Mouse (Mus musculus) urinary bladder, postnatal 10 days (tissue): ENCODE data around the gene Arhgef1.

Experiments
- DNase-seq: peaks from one replicate; pipeline ENCODE4 v3.0.0; 2022; ENCODE audit warnings: low spot score

Arhgef1 gene

DNA sequence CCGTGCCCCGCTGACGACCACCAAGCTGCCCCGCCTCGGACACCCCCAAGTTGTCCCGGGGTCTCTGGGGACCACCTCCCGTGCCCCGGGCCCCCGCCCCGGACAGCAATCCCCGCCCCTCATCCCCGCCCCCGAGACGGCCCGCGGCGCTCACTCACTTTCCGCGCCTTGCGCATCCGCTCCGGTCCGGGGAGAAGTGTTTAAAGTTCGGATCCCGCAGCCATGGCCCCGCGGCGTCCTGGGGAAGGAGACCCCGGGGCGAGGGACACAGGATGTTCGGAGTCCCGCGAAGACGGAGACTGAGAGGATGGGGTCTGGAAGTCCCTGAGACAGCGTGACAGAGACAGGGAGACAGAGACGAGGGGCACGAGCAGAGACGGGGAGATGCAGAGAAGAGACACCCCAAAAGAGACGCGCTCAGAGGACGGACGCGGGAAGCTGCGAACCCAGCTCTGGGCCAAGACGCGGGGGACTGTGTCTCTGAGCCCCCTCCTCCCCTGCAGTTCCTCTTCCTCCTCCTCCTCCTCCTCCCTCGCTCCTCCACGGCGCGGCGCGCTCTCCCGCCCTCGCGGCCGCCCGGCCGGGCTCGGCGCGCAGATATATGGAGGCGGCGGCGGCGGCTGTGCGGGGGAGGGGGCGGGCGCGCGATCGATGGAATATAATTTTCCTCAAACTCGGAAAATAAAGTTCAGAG is 41.7 kb downstream of the Arhgef1 start, which contains the start of gene Gm4881:
TSS of gene Gm4881 (minus strand) at position 238 of the 694 bp plus-strand sequence.
- DNase-seq: no peak

- DNase-seq: no peak
Measured at GRCm38 (mm10) chr7:24947316-24948048, 44.8 kb downstream of the Arhgef1 start.

GRCm38 (mm10) chr7:24948774-24949173 is 46.1 kb downstream of the Arhgef1 start:
- no peak for DNase-seq

DNA sequence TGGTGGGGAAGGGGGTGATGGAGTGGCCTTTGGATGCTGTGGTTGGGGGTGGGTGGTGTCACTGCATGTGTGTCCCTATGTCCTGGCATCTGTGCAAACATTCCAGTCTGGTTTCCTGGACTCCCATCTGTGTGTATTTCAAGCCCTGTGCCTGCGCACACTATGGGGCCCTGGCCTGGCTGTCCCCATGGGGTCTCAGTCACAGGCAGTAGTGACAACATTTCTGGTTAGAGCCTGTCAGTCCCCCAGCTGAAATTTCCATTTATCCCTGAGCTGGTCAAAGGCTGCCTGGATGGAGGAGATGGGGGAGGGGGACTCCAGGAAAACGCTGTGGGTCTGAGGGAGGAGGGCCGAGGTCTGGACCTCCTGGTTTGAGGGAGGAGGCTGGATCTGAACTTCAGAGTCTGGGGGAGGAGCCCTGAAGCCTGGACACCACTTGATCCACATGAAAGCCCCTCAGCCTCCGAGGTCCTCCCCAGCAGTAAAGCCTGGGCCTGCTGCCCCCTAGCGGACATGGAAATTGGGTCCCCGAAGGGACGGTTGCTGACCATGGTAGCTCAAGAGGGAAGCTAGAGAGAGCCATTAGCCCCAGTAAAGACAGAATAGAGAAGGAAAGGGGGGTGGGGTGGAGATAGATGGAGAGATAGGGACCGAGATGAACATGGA is 47.4 kb downstream of the Arhgef1 start:
- no peak for DNase-seq

DNA sequence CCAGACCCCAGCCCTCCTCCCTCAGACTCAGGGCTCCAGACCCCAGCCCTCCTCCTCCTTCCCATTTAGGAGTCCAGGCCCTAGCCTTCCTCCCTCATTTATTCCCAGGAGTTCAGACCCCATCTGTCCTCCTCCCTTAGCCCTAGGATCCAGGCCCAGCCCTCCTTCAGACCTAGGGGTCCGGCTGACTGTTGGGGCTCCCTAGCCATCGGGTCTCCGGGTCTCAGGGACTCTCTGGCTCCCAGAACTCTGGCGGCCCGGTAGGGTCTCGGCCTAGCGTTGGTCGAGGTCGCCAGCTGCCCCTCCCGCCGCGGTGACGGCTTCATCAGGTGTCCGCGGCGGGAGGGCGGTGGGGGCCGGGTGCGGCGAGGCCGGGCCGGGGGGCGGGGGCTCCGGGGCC is 51.3 kb downstream of the Arhgef1 start:
- no peak for DNase-seq

DNA sequence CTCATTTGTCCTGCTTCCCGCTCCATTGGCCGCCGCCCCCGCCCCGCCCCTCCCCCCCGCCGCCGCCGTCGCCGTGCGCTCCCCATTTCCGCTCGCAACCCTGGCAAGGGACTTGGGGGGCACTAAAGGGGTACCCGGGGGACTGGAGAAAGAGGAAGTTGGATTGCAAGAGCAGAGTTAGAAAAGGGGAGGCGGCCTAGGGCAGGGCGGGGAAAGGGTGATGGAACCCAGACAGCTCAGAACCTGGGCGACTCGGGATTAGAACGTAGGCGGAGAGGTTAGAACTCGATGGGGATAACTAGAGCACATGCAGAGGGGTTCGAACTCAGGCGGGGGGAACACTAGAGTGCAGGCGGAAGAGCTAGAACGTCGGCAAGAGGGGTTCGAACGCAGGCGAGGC is 51.7 kb downstream of the Arhgef1 start:
- no peak for DNase-seq

DNA sequence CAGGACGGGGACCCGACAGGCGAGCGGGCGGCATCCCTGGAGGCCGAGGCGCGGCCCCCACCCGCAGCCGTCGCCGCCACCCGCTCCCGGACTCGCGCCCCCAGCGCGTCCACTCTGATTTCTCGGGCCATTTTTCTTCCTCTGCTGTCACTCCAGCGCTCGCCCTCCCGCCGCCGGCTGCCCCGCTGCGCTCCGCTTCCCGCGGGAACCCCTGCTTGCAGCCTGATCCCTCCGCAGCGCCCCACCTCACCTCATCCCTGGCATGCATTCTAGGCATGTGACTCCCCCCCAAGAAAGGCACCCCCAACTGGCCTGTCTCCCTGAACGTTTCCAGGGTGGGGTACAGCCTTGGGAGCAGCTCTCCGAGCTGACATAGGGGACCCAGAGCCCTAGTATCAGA is 52.5 kb downstream of the Arhgef1 start:
- no peak for DNase-seq

DNA sequence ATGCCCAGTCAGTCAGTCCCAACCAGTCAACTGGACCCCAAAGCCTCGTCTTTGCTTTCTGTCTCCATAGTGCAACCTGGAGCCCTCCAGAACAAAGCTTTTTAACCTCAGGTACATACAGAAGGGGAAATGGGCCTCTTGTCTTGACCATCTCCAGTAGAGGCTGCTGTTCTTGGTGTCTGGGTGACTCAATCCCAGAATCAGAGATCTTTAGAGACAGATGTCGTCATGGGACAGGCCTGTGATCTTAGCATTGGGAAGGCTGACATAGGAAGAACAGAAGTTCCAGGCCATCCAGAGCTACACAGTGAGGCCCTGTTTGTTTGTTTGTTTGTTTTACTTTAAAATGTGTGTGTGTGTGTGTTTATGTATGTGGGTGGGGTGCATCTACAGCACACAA is 61.6 kb downstream of the Arhgef1 start:
- DNase-seq: no peak

- no peak for DNase-seq
Measured at GRCm38 (mm10) chr7:24964897-24965535, 62.3 kb downstream of the Arhgef1 start.

- DNase-seq: no peak
Measured at GRCm38 (mm10) chr7:24967966-24968365, 65.3 kb downstream of the Arhgef1 start.

DNA sequence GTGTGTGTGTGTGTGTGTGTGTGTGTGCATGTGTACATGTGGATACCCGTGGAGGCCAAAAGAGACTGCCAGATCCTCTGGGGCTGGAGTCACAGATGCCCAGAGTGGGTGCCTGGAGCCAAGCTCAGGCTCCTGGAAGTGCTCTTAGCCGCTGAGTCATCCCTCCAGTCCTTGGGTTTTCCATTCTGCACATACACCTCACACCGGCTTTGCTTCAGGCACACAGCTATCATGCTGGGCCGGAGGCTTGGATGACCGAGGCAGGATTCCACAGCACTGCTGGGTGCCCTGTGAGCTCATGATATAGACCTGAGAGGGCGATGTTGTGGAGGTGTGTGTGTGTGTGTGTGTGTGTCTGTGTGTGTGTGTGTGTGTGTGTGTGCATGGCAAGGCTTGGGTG is 65.8 kb downstream of the Arhgef1 start:
- DNase-seq: no peak

DNA sequence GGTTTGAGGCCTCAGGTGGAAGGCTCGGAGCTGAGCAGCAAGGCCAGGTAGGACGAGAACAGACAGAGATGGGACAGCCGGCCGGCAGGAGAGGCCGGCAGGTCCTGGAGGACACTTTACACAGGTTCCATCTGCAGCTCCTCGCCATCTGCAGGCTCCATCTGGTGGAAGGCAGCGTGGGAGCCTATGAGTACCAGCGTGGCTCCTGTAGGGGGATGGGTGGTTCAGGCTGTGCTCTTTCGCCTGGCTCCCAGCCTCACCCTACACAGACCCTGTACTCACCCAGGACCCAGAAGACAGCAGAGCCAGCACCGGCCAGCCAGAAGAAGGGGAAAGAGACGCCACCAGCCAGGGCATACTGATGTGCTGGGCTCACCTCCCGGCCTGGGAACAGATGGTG is 67.1 kb downstream of the Arhgef1 start:
- DNase-seq: no peak

- DNase-seq: no peak
Measured at GRCm38 (mm10) chr7:24970341-24970740, 67.6 kb downstream of the Arhgef1 start.

GRCm38 (mm10) chr7:24971261-24971971 is 68.7 kb downstream of the Arhgef1 start:
- DNase-seq: no peak

GRCm38 (mm10) chr7:24971972-24972893 is 69.5 kb downstream of the Arhgef1 start, which contains the start of gene Rabac1:
Rabac1 (minus strand) TSS chr7:24972754.
- DNase-seq: peak; percentile 61

GRCm38 (mm10) chr7:24973208-24973607 is 70.5 kb downstream of the Arhgef1 start:
- no peak for DNase-seq

- DNase-seq: no peak
Measured at GRCm38 (mm10) chr7:24973902-24974301, 71.2 kb downstream of the Arhgef1 start.

DNA sequence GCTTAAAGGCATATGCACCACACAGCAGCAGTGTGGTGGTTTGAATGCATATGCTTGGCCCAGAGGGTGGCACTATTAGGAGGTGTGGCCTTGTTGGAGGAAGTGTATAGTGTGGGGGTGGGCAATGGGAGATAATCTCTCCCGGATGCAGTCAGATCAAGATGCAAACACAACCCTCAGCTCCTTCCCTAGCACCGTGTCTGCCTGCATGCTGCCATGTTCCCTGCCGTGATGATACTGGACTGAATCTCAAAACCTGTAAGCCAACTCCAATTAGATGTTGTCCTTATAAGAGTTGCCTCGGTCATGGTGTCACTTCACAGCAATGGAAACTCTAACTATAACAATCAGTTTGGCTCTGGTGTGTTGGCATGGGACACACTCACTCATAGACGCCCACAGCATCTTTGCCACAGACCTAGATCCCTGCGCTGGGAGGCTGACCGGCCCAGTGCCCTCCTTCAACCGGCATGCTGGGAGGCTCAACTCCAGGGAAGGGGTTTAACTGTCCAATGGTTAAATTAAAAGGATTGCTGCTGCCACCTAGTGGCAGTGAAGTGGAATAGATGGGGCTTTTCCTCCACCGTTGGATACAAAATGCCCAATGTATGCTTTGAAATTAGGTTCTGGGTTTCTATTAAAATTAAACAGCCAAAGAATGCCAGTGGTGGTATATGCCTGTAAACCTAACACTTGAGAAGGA is 72.3 kb downstream of the Arhgef1 start:
- no peak for DNase-seq
